Mouse (Mus musculus): ENCODE results near the gene Ankrd33.

Ankrd33 gene

DNA sequence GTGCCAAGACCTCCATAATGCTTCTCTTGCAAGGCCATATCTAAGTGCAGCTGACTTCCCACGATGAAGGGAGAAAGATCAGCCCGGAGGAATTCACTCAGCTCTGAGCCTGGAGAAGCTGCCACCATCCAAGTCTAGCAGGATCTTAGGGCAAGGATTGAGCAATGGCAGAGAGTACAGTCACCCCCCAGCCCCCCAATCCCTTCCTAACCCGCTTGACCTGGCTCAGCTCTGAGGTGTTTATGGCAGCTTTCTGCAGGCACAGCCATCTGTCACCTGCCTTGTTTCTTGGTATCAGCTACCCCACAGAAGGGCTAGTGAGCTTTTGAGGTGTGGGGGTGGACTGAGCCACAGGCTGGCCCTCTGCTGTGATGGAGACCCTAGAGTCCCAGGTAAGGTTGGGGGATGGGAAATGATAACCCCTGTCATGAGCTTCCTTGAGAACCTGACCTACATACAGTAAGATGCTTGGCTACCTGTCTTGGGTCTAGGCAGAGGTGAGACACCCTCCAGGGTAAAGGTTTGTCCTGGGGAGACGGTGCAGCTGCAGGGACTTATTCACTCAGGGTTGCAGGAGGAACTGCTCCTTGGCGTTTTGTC, at the start of gene Ankrd33:
Ankrd33 (plus strand) TSS at position 245 of the 600 bp plus-strand sequence.
- no peak for DNase-seq (ENCODE audit: low read depth, low spot score)

DNA sequence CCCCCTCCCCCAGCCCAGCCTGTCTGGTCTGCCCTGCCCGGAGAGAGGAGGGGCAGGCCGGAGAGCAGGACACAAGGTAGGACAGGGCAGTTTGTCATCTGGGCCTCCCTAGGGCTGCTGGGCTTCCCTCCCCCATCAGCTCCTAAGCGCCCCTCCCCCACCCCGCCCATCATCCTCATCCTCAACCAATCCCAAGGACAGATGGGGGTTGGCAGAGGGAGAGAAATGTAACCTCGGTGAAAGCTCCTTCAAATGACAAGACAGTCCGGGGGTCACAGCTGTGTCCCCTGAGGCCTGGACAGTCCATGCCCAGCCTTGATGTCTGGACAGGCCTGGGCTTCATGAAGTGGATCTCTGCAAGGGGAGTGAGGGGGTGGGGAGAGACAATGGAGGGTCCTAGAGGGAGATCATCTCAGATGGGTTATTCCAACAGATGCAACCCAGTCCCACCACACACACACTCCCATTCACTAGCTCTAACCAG, 49.1 kb upstream of the Ankrd33 start:
- no peak for DNase-seq (ENCODE audit: low read depth, low spot score)

DNA sequence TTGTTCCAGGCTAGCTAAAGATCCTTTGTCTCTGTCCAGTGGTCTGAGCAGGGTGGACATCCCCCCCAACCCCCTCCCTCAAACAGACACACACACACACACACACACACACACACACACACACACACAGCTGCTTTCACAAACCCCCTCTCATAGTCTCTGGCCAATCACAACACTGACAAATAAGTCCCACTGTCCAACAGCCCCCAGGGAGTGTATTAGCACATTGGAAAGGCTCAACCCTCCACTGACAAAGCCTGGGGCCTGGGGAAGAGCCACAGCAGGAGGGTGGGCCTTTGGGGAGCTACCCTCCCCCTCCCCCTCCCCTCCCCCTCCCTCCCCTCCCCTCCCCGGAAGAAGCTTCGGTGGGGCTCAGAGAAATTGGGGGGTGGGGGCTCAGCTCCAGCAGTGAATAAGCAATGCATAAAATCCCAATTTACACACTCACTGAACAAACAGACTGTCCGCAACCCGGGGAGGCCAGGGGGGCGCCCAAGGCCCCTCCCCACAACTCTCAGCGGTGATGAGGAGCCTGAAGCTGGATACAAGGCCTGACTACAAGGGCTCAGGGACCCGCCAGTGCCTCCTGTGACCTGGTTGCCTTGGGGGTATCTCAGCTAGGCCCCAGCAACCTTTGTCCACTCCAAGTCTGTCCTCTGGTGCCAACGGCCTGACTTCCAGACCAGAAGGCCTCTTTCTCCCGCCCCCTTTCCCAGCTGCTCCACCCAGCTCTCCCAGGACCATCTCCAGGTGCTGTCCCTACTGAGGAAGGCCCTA, 48.4 kb upstream of the Ankrd33 start:
- no peak for DNase-seq (ENCODE audit: low read depth, low spot score)

DNA sequence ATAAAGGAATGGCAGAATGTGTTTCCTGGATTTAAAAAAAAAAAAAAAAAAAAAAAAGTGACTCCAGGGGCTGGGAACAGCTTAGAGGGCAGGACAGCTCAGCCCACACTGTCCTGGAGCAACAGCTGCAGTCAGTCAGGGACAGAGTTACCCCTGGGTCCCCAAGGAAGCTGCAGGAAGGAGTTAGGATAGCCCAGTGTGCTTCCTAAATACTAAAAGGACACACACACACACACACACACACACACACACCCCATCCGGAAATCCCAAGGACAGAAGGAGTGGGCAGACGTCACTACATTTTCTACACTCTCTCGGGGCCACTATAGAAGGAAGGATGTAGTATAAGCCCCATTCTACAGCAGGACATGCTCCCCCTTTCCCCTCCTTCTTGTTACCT, 47.5 kb upstream of the Ankrd33 start:
- no peak for DNase-seq (ENCODE audit: low read depth, low spot score)

DNA sequence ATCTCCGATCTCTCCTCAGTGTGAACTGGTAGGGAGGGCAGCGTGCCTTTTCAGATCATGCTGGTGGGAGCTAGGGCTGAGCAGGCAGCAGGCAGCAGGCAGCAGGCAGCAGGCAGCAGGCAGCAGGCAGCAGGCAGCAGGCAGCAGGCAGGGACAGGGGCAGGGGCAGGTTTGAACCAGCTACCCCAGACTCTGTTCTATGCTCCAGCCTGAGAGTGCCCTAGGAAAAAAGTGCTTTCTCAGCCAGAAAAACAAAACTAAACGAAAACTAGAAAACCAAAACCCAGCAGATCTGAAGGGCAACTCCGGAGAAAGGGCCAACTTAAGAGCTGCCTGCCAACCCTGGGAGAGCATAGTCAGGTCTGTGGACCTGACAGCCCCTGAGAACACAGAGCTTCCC, 46.9 kb upstream of the Ankrd33 start:
- DNase-seq (ENCODE audit: low read depth, low spot score) = no peak

DNA sequence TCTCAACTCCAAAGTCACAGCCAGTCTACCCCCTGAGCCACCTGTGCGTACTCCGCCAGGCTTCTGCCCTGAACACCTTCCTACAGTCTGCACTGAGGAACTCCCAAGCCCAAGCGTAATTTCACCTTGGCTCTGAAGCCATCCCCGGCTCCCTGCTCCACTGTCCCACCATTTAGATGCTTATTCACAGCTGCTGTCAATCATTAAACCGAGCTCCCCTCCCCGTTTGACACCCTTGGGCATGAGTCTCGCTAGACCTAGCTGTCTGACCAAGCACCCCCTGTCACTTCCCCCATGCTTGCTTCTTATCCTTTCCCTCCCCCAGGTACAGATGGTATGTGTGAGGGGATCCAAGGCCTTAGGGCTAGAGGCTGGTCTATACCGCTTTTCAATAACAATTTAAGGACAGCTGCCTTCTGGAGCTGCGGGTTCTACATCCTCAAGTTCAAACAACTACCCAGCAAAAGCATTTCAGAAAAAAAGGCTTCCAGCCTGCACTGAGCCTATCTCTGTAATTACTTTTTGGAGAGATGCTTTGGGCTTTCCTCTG, 45.8 kb upstream of the Ankrd33 start:
- DNase-seq (ENCODE audit: low read depth, low spot score) = no peak

DNA sequence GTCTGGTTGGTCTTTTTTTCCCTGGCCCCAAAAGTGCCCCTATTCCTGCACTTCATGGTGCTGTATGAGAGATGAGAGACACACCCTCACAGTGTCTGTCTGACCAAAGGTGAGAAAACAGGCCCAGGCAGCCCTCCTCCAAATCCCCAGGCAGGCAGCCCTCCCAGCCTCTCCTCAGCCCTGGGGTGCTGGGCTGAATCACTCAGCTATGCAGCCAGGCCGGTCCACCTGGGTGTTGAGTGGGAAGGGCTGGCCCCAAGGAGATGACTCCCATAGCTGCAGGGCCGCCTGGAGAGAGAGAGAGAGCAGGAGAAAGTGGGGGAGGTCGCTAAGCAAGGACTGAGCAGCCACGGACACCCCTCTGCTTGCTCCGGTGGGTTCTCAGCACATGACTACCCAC, 44.8 kb upstream of the Ankrd33 start:
- DNase-seq (ENCODE audit: low read depth, low spot score) = no peak

DNA sequence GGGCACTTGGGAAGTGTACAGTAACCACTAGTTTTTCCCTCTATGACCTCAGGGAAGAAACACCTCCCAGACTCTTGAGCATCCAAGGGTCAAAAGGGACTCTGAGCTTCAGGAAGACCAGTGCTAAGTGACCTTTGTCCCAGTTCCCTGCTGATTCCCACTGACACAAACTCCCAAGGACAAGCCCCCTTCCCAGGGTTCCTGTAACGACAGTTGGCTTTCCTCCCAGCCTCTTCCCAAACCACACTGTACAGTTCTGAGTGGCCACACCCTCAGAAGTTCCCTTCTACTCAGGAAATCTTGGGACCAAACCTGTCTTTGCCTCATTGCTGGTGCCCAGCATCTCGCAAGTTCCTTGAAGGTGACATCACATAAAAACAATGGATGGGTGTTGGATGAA, 42.8 kb upstream of the Ankrd33 start:
- DNase-seq (ENCODE audit: low read depth, low spot score) = no peak

DNA sequence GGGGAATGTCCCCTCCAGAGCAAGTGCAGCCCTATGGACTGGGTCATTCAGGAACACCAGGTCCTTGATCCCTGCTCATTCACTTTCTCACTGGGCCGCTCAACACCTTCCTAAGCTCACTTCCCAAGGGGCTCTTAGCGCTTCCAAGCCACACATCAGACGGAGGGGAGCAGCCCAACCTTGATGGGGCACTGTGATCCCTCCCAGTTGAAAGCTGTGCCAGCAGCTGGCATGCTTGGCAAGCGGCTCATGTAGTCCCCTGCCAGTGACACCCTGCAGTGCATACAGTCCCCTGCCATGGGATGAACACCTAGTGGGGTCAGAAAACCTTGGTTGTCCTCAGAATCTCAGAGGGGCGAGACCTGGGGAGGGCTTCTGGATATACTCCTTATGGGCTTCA, 41.5 kb upstream of the Ankrd33 start:
- no peak for DNase-seq (ENCODE audit: low read depth, low spot score)

DNA sequence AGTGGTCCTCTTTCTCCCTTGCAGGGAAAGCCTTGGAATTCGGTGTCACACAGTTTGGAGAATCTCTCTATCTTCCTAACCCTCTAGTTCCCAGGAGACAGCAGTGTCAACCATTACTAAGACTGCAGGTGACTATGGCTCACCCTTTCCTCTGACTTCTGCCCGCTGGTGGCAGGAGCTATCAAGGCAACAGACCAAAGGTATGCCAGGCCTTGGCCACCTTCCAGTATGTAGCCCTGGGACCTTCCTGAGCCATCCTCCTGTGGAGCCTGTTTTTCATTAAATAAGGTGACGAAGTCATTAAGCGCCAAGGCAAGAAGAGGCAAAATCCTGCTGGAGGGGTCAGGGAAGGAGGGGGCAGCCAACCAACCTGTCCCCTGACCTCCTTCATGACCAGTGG, 40.4 kb upstream of the Ankrd33 start:
- DNase-seq (ENCODE audit: low read depth, low spot score) = no peak

DNA sequence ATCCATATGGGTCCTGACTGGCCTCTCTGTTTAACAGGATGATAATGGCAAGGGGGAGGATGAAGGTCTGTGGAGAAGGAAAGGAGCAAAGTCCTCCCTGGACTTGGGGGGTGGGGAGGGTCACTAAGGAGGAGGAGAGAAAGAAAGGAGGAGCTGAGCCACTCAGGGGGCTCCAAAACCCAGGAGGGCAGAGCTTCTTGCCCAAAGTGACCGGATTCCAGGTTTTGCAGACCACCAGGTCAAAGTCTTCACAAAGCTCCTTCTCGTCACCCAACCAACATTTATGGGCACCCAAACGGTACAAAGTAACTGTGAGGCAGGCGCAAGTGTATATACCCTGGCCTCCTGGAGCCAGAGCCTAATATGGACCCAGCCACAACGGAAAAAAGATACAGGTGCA, 39.9 kb upstream of the Ankrd33 start:
- no peak for DNase-seq (ENCODE audit: low read depth, low spot score)

DNA sequence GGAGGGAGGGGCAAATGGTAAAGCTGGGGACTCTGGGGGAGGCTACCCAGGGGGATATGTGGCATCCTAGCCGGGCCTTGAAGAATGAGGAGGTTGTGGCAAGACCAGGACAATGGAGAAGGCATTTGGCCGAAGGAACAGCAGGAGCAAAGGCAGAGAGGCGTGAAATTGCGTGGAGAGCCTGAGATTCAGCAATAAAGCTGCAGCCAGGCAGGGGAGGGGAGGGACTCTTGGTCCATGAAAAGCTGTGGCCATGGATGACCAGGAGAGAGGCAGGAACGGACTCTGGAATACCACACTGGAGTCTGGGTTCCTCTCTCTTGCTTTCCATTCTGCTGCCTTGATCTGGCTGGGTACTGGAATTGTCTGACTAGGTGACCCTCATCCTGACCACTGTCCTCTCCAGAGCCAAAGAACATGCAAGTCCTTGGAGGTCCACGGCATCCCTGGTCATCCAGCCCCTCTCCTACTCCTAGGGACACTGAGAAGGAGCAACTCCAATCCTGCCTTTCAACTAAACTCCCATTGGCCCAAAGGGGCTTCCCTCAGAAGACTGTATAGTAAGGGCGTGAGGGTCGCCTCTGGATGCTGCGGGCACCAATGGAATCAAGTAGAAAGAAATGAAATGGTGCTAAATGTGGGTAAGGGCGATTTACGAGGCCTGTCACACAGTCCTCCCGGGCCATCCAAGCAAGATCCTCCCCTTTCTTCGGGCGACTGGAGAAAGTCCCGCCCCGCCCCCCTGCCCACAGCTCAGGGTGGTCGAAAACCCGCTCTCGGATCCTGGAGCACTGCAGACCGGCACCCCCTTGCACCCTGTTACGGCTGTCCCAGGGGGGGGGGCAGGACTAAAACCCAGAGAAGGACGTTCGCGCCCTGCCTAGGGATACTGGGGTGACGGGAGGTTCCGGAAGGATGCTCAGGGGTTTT, 39.2 kb upstream of the Ankrd33 start:
- DNase-seq (ENCODE audit: low read depth, low spot score) = no peak

DNA sequence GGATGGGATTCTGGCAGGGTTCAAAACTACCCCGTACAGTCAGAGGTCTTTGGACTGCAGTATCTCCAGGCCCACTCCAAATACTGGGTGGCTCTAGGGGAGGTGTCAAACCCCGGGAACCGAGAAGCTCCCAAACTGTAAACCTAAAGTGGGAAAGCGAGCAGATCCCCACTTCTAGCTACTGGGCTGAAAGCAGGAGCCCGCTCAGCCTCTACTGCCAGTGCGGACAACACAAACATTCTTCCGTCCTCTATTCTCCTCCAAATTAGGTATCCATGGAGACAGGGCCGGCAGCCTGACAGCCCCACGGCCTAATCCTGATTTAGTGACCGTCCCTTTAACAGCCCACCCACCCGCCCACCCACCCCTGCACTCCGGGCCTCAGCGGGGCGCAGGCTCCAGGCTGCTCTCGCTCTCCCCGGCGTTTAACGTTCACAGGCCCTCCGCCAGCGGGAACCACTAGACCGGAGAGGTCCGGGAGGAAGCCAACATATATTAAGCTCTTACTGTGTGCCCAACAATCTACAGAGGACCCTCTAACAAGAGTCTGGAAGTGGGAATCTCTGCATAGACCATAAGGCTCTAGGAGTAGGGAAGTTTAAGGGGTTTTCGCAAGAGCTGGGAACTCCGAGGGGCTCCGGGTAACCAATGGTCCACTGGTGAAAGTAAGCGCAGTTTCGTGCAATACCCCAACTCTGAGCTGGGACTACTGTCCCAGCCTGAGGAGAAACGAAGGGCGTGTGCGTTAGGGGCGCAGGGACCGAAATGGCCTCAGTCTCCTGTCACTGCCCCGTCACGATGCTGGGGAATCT, 38.3 kb upstream of the Ankrd33 start:
- DNase-seq (ENCODE audit: low read depth, low spot score) = no peak

DNA sequence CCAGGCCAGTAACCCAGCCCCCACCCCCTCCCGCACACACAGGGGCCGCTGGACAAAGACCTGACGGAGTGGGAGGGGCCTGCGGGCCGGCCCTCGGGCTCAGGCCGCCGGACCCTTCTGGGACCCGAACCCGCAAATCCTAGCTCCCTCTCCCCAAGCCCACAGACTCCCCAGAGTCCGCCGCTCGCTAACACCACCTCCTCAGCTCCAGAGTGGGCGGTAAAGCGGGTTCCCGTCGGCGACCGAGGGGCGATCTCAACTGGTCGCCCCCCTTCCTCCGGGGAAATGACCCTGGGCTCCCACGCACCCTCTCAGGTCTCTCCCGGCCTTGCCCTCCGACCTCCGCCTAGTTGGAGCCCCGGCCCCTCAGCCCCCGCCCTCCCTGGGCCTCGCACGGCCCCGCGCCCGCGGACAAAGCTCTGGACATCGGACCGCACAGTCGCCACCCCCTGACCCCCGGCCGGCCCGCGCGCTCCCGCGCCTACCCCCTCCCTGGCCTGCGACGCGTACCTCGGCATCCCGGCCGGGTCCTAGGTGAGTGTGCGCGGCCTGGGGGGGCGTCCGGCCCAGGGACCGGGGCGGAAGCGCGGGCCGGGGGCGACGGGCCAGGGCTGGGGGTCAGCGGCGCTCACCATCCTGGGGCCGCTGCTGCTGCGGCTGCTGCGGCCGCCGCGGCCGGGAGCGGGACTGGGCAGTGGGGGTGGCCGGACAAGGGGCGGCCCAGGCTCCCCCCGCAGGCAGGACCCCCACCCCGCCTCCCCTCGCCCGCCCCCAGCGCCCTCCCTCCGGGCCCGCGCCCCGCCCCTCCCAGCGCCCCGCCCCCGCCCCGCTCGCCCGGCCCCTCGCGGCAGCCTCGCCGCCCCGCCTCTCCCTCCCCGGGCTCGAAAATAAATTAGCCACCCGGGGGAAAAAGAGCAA, 37.5 kb upstream of the Ankrd33 start, which contains the start of gene Fignl2:
Fignl2 (minus strand) TSS at position 755 of the 918 bp plus-strand sequence.
- no peak for DNase-seq (ENCODE audit: low read depth, low spot score)

DNA sequence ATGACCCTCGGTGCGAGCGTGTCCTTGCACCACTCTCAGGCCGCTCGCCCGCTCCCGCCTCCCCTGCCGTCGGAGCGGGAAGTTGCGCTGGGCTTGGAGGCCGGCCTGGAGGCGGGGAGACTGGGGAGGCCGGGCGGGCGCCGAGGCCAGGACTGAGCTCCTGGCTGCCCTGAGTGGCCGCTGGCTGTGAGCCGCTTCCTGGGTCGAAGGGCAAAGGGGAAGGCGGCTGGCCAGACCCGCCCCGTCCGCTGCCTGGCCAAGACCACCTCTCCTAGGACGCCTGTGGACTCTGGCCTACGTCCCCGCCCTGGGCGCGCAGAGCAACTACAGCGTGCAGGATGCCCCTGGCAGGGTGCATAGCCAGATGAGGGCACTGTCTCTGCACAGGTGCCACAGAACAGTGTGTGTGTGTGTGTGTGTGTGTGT, 36.8 kb upstream of the Ankrd33 start:
- peak; percentile 57 for DNase-seq (ENCODE audit: low read depth, low spot score)

DNA sequence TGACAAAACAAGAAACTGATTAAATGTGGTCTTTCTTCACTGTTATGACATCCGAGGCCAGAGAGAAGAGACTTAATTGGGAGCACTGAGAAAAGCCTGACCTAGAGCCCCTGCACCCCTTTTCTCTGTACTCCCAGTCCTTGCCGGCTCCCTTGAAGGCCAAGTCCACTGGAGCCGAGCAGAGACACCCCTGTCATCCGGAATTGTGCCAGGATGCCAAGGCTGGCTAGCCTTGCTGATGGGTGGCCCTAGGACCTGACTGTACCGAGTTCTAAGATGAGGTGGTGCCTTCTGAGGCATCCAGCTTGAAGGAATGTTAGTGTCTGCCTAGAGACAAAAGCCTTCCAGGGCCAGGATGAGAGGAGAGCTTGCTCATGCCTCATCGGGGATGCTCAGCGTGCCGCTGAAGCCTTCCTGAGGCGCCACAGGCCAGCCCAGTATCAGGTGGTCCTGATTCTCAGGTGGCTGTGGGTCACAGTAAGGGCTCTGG, 35.5 kb upstream of the Ankrd33 start:
- no peak for DNase-seq (ENCODE audit: low read depth, low spot score)

DNA sequence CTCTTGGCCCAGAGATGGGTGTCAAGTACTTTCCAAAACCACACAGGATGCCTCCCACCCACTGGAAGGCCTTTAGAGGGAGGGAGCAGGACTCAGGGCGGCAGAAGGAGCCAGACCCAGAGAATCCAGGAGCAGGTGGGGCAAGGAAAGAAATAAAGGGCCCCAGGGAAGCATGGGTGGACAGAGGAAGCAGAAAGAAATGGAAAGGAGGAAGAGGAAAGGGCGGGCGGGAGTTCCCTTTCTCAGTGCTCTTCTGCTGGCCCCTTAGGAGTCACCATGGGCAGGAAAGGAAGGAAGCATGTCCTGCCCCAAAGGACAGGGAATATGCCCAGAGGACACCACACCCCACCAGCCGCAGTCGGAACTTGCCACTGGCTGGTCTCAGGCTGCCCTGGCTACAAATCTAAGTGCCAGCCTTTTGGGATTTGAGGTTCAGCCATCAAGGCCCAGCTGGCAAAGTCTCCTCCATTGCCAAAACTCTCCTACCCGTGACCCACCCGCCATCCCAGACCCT, 34.5 kb upstream of the Ankrd33 start:
- no peak for DNase-seq (ENCODE audit: low read depth, low spot score)

DNA sequence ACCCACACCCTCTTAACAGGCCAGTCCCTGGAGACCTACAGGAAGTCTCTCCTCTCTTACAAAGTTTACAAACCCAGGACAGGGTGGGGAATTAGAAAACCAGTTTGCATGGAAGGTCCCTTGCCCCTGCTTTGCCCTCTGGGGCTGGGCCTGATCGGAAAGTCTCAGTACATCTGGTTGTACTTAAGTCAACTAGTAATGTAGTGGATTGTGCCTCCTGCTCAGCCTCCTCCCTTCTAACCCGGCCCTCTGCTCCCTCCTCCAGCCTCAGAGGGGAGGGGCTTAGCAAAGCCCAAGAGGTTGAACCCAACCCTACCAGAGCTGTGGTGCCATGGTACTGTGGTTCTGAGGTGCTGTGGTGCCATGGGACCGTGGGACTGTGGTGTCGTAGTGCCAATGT, 33.3 kb upstream of the Ankrd33 start:
- peak; percentile 80 for DNase-seq (ENCODE audit: low read depth, low spot score)

DNA sequence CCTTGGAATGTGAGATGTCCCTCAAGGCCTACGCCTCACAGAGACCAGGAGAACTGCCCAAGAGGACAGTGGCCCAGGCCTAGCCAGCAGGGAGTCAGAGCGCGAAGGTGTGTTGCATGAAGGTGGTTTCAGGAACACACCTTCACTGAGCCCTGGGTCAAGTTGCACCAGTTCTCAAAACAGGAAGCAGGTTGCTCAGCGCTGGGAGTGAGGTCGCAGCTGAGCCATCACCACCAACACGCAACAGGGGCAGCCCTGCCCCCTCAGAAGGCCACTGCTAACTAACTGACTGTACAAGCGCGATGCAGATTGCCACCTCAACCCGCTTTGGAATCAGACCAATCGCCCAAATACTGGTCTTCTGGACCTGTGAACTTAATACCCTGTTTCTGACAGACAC, 31.1 kb upstream of the Ankrd33 start:
- no peak for DNase-seq (ENCODE audit: low read depth, low spot score)
